Mouse (Mus musculus) gastrocnemius, postnatal 10 days (tissue): ENCODE results near the gene Napepld. TPM values are rescaled to one million over a fixed set of nuclear protein-coding genes. Genes with fewer than 3 reads are reported as not detected.
"Not testable (repeated sequence)": the region's sequence is repeated elsewhere in the genome, so short reads cannot be mapped to it uniquely, and the experiment has no call there.

Experiments
- DNase-seq: peaks from one replicate; pipeline ENCODE4 v3.0.0; 2021; ENCODE audit warnings: mixed read lengths
- long read RNA-seq, 2 experiments: library from polyadenylated mRNA; stranded (forward); transcript quantifications; one replicate each; pipeline ENCODE4 v2.0.0; 2021
- total RNA-seq, 2 experiments: library from RNA; stranded (reverse); gene quantifications; 2 replicates each; pipeline ENCODE4 v1.2.3; 2021

Gene Napepld
- total RNA-seq: 1 to 10 TPM; 6.3 to 6.5 TPM
- long read RNA-seq, experiment 1, partial matches to known transcripts: 3 of 15 reads
- long read RNA-seq, experiment 1, other reads (novel, unspliced or antisense): 9 of 15 reads
- long read RNA-seq, experiment 2, partial matches to known transcripts: 3 of 14 reads
- long read RNA-seq, experiment 2, other reads (novel, unspliced or antisense): 6 of 14 reads

DNA sequence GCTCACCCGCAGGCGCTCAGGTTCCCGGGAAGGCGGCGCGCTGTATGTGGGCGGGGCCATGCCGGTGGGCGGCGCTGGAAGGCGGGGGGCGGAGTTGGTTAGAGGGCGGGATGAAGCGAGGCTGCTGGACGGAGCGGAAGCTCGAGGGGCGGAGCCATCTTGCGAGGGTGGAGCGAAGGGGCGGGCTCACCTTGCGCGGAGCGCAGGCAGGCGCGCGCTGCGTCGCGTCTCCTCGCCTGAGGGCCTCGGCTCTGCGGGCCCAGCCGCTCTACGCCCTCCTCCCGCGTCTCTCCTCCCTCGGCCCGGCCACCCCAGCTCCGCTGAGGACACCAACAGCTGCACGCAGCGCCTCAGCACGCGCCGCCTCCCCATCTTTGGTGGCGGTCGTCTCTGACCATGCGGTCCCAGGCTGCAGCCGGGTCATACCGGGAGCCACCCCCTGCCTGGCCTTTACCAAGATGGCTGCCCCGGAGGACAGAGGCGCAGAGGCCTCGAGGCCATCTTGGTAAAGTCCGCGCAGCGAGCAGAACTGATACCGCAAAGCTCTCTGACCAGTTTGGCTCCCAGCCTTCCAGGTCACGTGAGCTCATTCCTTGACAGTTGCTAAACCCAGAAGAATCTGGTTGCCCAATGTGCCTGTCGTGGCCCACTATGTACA lies at the start of gene Napepld:
TSS of gene Napepld (minus strand) at position 46 of the 658 bp plus-strand sequence.
- DNase-seq: peak; percentile 99

GRCm38 (mm10) chr5:21745966-21746365 lies 44.8 kb upstream of the Napepld start:
- no peak for DNase-seq

GRCm38 (mm10) chr5:21744651-21745050 lies 43.5 kb upstream of the Napepld start:
- no peak for DNase-seq

DNA sequence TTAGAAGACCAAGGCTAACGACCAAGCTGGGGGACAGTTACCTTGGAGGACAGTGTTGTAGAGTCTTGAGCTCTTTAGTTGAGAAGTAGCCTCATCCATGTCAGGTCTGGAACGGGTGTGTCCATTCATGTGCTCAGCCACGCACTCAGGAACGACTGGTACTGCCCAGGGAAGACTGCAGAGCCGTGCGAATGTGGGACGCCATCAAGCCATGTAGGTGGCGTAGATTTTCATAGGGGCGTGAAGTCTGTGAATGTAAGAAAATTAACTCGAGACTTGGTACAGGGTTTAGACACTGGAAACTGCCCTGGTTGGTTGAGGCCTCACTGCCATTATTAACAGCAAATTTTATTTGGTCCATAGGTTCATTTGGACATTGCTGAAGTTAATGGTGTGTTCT lies 42.4 kb upstream of the Napepld start:
- no peak for DNase-seq

DNA sequence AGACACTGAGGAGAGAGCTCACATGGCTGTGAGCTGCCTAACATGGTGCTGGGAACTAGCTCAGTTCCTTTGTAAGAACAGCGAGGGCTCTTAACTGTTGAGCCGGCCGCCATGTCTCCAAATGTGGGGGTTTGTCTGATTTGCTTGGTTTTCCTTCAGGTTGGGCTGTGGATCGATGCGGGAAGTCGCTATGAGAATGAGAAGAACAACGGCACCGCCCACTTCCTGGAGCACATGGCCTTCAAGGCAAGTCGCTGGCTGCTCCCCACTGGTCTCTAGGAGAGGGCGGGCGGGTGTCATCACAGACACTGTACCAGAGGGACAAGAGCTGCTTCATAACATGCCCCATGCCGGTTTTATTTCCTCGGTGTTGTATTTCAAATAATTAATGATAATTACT lies 38.7 kb upstream of the Napepld start:
- DNase-seq: no peak

DNA sequence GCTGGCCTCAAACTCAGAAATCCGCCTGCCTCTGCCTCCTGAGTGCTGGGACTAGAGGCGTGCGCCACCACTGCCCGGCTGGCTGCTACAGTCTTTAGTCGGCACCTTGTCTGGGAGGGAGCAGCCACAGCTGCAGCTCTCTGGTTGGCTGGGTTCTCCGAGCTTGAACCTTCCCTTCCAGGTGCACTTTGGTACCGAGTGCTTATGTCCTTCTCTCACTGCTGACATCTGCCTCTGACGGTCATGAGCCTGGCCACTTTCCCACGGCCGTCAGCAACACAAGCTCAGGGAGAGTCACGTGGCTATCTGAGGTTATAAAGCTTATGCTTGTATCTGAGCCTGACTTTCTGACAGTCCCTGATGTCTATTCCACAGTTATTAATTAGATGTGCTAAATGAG lies 37.9 kb upstream of the Napepld start:
- DNase-seq: no peak

DNA sequence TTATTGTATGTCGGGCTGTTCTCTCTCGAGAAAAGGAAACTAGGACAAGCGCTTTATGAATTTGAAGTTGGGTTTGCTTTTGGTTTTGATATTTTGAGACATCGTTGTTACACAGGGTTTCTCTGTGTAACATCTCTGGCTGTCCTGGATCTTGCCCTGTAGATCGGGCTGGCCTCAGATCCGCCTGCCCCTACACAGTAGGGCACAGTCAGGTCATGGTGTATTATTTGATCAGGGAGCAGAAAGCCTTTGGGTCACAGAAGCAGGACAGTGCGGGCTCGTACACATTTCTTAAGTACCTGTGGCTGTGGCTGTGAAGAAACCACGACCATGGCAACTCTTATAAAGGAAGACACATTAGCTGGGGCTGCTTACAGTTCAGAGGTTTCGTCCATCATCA lies 36.4 kb upstream of the Napepld start:
- no peak for DNase-seq

DNA sequence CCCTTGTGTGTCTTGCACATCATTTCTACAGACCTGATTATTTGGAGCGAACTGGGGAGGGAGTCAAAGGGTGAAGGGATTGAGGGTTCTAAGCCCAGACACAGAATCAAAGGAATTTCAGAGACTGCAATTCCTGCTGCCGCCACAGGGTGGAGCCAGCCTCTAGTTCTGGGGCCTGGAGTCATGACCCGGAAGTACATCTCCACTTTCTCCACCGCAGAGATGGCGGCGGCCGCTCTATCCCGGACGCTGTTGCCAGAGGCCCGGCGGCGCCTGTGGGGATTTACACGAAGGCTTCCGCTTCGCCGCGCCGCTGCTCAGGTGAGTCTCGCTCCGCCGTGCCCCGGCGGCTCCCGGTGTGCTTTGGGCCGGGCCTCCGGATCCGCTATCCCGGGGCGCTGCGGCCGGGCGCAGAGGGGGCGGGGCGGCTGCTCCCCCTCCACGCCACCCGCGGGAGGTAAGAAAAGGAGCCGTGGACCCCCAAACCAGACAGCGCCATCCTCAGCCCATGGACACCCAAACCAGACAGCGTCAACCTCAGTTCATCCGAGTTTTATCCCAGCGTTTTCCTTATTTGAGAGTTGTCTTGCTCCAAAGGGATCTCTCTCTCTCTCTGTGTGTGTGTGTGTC lies 35.9 kb upstream of the Napepld start, which contains the start of gene Pmpcb:
TSS of gene Pmpcb (plus strand) at position 186 of the 630 bp plus-strand sequence.
- peak; percentile 85 for DNase-seq

DNA sequence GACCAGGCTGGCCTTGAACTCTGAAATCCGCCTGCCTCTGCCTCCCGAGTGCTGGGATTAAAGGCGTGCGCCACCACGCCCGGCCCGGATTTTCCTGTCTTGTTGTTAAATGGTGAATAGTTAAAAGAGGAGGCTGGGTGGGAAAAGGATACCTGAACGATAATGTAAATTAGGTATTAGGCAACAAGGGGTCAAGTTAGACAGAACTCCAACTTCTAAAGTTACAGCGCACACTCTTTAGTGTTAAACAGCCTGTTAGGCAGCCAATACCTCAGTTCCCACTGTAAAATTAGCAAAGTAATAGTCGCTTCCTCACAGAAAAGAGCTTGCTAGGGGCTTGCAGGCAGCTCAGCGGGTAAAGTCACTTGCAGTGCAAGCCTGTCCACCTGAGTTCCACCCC lies 34.9 kb upstream of the Napepld start:
- no peak for DNase-seq

DNA sequence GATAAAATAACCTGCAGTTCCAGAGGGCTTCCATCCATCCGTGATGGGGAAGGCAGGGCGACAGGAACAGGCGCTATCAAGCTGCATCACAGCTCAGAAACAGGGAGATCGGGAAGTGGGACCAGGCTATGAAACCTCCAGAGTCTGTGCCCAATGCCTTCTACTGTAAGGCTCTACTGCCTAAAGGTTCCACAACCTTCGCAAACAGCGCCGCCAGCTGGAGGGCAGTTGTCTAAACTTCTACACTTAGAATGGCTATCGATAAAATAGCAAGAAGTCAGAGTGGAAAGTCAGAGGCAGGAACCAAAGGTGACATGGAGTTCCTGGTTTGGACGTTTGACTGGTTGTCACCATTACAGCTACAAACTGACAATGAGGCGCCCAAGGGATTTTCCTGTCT lies 34.4 kb upstream of the Napepld start:
- peak; percentile 75 for DNase-seq

DNA sequence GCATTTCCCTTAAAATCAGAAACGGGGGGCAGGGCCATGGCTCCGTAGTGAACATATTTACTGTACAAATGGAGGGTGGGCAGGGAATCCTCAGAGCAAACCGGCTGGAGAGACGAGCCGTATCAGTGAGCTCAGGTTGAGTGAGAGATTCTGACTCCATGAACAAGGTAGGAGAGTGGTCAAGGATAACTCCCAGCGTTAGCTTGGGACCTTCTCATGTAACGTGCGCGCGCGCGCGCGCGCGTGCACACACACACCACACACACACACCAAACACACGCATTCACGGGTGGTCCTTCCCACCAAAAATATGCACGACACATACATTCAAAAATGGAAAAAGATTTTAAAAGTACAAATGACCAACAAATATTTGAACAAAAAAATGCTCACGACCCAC lies 33.9 kb upstream of the Napepld start:
- no peak for DNase-seq

DNA sequence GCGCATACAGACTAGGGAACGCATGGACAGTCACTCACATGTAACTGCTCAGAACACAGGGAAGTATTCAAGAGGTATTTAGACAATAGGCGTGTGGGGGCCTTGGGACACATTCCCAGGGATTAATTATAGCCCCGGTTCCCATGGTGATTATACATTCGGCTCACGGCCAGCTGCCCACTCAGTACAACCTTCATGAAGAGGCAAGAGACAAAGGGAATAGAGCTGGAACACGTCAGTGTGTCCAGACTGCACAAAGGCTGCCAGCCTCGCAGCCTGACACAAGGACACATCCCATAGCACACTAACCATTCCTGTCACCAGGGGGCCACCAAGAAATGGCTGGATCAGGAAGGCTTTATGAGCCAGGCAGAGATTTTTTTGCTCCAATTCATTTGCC lies 31.7 kb upstream of the Napepld start:
- peak; percentile 53 for DNase-seq

DNA sequence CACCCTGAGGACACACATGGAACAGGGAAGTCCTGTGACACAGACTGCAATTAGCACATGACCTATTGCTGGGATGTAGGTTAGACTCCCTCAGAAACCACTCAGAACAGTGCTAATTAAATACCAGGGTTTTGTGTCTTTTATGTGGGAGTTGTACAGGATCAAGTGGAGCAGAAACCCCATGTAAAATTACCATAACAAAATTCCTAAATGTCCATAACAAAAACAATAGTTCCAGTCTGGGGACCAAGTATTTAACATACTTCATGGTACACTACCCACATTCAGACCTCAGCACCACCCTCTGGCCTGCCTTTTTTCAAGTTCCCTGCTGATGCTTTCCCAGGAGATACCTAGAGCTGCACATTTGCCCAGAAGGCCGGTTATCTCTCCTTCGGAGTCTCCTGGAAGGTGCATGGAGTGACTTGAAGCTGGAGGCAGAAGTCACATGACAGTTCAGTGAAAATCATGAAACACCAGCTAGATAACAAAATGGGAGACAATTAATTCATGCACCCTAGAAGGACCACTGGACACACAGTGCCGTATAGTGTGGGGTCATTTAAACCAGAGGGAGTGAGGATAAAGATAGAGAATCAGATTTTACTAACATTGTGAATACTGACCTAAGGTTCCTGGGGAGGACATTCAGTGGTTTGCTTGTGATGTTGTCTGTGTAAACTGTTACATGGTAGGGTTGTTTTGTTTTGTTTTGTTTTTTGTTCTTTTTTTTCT lies 31.1 kb upstream of the Napepld start:
- DNase-seq: no peak

DNA sequence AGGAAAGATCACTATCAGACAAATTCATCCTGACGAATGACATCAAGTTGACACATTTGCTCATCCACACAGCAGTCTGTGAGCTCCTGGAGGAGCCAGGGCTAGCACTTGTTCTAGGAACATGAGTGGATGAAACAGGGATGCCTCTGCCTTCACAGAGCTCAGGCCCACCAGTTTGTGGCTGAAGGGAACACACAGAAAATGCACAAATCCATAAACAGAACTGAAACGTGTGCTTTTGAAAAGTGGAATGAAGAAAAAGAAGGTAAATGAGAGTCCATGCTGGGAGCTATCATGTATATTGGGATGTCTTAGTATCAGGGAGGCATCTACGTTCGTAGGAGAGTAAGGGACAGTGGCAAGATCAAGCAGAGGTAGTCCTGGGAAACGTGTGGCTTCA lies 27.9 kb upstream of the Napepld start:
- DNase-seq: no peak

DNA sequence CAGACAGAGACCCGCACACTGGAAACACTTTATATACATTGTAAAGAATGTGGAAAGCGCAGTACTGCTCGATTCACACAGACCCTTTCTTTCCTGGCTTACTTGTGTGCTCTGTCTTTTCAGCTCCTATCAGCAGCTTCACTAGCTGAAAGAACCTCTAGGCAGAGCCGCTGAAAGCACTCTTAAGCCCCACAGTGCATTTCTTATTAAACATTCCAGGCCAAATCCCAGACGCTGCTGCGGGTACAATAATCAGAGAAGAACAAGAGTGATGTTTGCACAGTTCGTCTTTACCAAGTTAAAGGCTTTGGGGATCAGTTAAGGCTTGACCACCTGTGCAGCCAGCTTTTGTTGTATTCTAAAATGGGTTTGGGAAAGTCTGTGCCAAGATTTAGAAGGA lies 23.7 kb upstream of the Napepld start:
- no peak for DNase-seq

- no peak for DNase-seq
Measured at GRCm38 (mm10) chr5:21724427-21724826, 23.2 kb upstream of the Napepld start.

GRCm38 (mm10) chr5:21719209-21719608 lies 18.0 kb upstream of the Napepld start:
- no peak for DNase-seq

GRCm38 (mm10) chr5:21718546-21718945 lies 17.4 kb upstream of the Napepld start:
- DNase-seq: no peak

DNA sequence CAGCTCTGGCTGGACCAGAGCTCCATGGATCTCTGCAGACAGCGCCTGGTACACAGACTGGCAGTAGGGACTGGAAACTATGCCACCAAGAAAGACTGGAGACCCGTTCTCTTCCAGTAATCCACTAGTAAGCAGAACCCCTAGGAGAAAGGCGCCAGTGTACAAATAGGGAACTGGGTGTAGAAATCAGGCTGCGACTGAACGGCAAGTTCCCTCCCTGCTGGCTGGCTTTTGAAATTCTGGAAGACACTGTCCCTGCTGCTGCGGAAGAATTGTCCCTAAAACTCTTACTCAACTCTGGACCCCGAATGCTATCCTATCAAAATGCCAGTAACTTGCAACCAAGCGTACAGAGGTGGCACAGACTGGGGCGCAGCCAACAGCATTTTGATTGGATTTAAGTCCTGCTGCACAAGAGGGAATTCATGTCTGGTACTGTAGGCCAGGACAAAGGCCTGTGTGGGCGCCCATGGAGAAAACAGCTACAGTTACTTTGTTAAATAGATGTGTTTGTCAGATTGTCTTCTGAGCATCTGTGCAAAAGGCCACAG lies 16.0 kb upstream of the Napepld start:
- no peak for DNase-seq

- no peak for DNase-seq
Measured at GRCm38 (mm10) chr5:21714447-21714846, 13.3 kb upstream of the Napepld start.

- DNase-seq: no peak
Measured at GRCm38 (mm10) chr5:21712127-21712715, 11.0 kb upstream of the Napepld start.

- not testable (repeated sequence) for DNase-seq
Measured at GRCm38 (mm10) chr5:21708011-21708410, 6.8 kb upstream of the Napepld start.
